23 mouse cellular contexts compared by ENCODE assay signal in the genomic region with DNA sequence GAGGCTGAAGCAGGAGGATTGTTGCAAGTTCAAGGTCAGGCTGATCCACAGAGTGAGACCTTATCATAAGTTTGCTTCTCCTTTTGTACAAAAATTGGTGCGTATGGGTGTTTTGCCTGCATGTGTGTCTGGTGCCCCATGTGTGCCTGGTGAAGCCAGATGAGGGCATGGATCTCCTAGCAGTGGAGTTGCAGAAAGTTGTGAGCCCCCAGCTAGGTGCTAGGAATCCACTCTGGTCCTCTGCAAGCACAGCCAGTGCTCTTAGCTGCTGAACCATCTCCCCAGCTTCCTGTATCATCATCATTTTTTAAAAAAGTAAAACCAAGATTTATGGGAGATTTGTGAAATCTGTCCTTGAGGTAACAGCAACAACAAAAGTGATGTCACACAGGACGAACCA. TPM values are rescaled to one million over a fixed set of nuclear protein-coding genes. Genes with fewer than 3 reads are reported as not detected.
A peak's percentile ranks its signal among the peaks of the same experiment; 100 is the strongest.
DNase-seq lines count a peak whose midpoint lies in the region; ATAC-seq and TF ChIP-seq lines count a peak whose summit lies in the region.
"Had no signal": no experiment of that assay in that cellular context is flagged by ENCODE, and none has a peak within 500 bp of the region (broad histone marks: within the 10 kb centered on the region; RNA-seq: fewer than 3 reads in every experiment).

No protein-coding gene starts in this region.

- WGBS in kidney, postnatal 0 days = 72% methylated on average over 2 of the region's 2 CpGs
- 78% methylated on average over 2 of the region's 2 CpGs for WGBS in kidney, embryonic 16.5 days

- no peak overlapping the region for H3K9ac ChIP-seq in kidney, postnatal 0 days (ENCODE audit: low read depth, low read length)
- no peak overlapping the region for H3K9ac ChIP-seq in kidney, embryonic 16.5 days (replicated peaks; ENCODE audit: low read length)

- peak; percentile 35 to 73 for DNase-seq in adrenal gland, adult (ENCODE audit: inconsistent age in 2 of 2, low spot score in 1 of 2)
- DNase-seq in adrenal gland, postnatal 4 days (ENCODE audit: low spot score in 2 of 2) = no peak
- peak; percentile 35 for DNase-seq in adrenal gland, adult 2 months
- DNase-seq in adrenal gland, adult 8-10 months = no peak
- DNase-seq in heart, adult 11 months = peak; percentile 68
- DNase-seq in heart, adult 9 months (ENCODE audit: low spot score in 2 of 2) = no peak
- peak; percentile 4 for DNase-seq in kidney, postnatal 0 days (ENCODE audit: low spot score)
- DNase-seq: adrenal gland, postnatal 10 days; adrenal gland, postnatal 14 days; adrenal gland, postnatal 25 days; B cell, adult 2 months; cerebellum, adult 11 months; cerebellum, adult 11-12 months; cerebellum, adult 18-20 months; cerebellum, adult 2 months; cerebellum, adult 8-10 months; cerebellum, adult 9-10 months had no signal

- no peak overlapping the region for H3K4me3 ChIP-seq in kidney, postnatal 0 days (replicated peaks; ENCODE audit: low read depth, low read length)
- no peak overlapping the region for H3K4me3 ChIP-seq in kidney, embryonic 16.5 days (ENCODE audit: low read length)

- no peak overlapping the region for H3K4me2 ChIP-seq in kidney, postnatal 0 days (ENCODE audit: low read length)
- no peak overlapping the region for H3K4me2 ChIP-seq in kidney, embryonic 16.5 days (replicated peaks; ENCODE audit: low read depth, low read length)

- H3K4me1 ChIP-seq in kidney, postnatal 0 days (replicated peaks; ENCODE audit: insufficient read depth, low read length) = no peaks in the 10 kb centered on the region
- no peaks in the 10 kb centered on the region for H3K4me1 ChIP-seq in kidney, embryonic 16.5 days (ENCODE audit: insufficient read depth, low read length)

- peaks cover 11% of the 10 kb centered on the region for H3K36me3 ChIP-seq in kidney, postnatal 0 days (ENCODE audit: insufficient read depth, low read length)
- peaks cover 28% of the 10 kb centered on the region for H3K36me3 ChIP-seq in kidney, embryonic 16.5 days (ENCODE audit: insufficient read depth, low read length)

- ATAC-seq in kidney, postnatal 0 days (replicated peaks; ENCODE audit: low FRiP score, low read depth) = no peak
- ATAC-seq in kidney, embryonic 16.5 days (ENCODE audit: low FRiP score, low TSS enrichment) = no peak
- ATAC-seq: activated CD4-positive, CD25-positive, alpha-beta regulatory T cell, adult 4 months; CD4-positive, CD25-positive, alpha-beta regulatory T cell, adult 4 months; Patski had no signal

- H3K9me3 ChIP-seq in kidney, postnatal 0 days (replicated peaks; ENCODE audit: low read length) = no peaks in the 10 kb centered on the region
- H3K9me3 ChIP-seq in kidney, embryonic 16.5 days (ENCODE audit: low read length) = no peaks in the 10 kb centered on the region; the same call in 1 of the 2 replicates
- H3K9me3 ChIP-seq: G1E had no signal

- no peak for TF ChIP-seq CTCF in kidney, postnatal 0 days (IDR thresholded peaks at IDR 0.05; ENCODE audit: low read depth)

- H3K27ac ChIP-seq in kidney, postnatal 0 days = no peak overlapping the region
- no peak overlapping the region for H3K27ac ChIP-seq in kidney, embryonic 16.5 days (ENCODE audit: low read length)

- no peaks in the 10 kb centered on the region for H3K27me3 ChIP-seq in kidney, postnatal 0 days (ENCODE audit: insufficient read depth, low read length)
- H3K27me3 ChIP-seq in kidney, embryonic 16.5 days (ENCODE audit: insufficient read depth, low read length) = no peaks in the 10 kb centered on the region
- H3K27me3 ChIP-seq: CH12.LX, Patski had no signal

RNA-seq across cellular contexts. Expression of gene Tmem39a, which starts 38.2 kb away (rescaled TPM):
- total RNA-seq in adrenal gland, postnatal 4 days (2021) = 10 to 100 TPM; 71.9 to 75.7 TPM
- 10 to 100 TPM; 60.4 to 72.1 TPM for total RNA-seq in adrenal gland, adult 2 months (2021)
- polyA plus RNA-seq in adrenal gland, adult 2 months (2012; rRNA removed) = 50.7 and 64.9 TPM in 2 replicates
- total RNA-seq in adrenal gland, adult 8-10 months (2022) = 100 to 1,000 TPM in 2 of 4 experiments, 10 to 100 TPM in 2; 79.2 to 118 (median 92.6) TPM
- polyA plus RNA-seq in kidney, postnatal 0 days (2015; fragmentation: Nextera tagmentation; extraction: Ambion mirVana) = 70.3 and 74.6 TPM in 2 replicates
- polyA plus RNA-seq in kidney, embryonic 16.5 days (2015; fragmentation: Nextera tagmentation; extraction: Ambion mirVana) = 133 and 139 TPM in 2 replicates

RNA-seq across cellular contexts. Expression of gene Poglut1, which starts 46.6 kb away (rescaled TPM):
- 10 to 100 TPM; 31.7 to 33.7 TPM for total RNA-seq in adrenal gland, postnatal 4 days (2021)
- 10 to 100 TPM; 28.5 to 34.6 TPM for total RNA-seq in adrenal gland, adult 2 months (2021)
- polyA plus RNA-seq in adrenal gland, adult 2 months (2012; rRNA removed) = 11.8 and 13.8 TPM in 2 replicates
- 10 to 100 TPM; 34.4 to 46.4 (median 42.1) TPM for total RNA-seq in adrenal gland, adult 8-10 months (2022)
- polyA plus RNA-seq in kidney, postnatal 0 days (2015; fragmentation: Nextera tagmentation; extraction: Ambion mirVana) = 43.2 and 44.1 TPM in 2 replicates
- polyA plus RNA-seq in kidney, embryonic 16.5 days (2015; fragmentation: Nextera tagmentation; extraction: Ambion mirVana) = 62.2 and 62.9 TPM in 2 replicates

Comparison
In these comparisons a context has a peak if more than half of its experiments do, and no peak if none do; other contexts are left out.
1. DNase-seq: peak in adrenal gland, adult (2 of 2), adrenal gland, adult 2 months (single experiment), heart, adult 11 months (single experiment) and kidney, postnatal 0 days (single experiment); none in adrenal gland, postnatal 4 days (0 of 2), adrenal gland, adult 8-10 months (single experiment) and heart, adult 9 months (0 of 2).